Mouse (Mus musculus) thymus, postnatal 0 days (tissue): Measurements from ENCODE around the gene Ston1. TPM values are rescaled to one million over a fixed set of nuclear protein-coding genes. Genes with fewer than 3 reads are reported as not detected.

Experiments used
- DNase-seq: peaks from one replicate; pipeline ENCODE4 v3.0.0-alpha.2; 2015; ENCODE audit warnings: low spot score
- polyA plus RNA-seq: library from polyadenylated mRNA; unstranded; fragments of >200 nt; fragmentation: Nextera tagmentation; extraction: Ambion mirVana; gene quantifications from 2 replicates; pipeline ENCODE4 v1.2.1, GENCODE M21; 2015

The Ston1 gene
- polyA plus RNA-seq, 1 experiment from 2014 or later = 3.8 TPM

DNA sequence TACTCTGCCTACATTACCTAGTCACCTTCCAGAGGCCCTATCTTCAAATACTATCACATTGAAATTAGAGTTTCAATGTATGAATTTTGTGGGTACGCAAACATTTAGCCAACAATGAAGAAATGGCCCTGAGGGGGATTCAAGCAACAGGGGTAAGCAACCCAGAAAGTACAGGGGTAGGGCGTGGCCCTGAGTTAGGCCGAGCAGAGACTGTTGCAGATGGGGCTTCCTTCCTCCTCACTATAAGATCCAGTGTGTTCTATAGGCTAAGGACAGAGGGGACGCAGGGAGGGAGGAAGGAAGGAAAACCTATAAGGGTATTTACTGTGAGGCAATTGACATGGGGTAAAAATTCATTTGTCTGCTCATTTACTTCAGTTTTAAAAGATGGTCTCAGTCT lies 26.9 kb downstream of the Ston1 start:
- no peak for DNase-seq

DNA sequence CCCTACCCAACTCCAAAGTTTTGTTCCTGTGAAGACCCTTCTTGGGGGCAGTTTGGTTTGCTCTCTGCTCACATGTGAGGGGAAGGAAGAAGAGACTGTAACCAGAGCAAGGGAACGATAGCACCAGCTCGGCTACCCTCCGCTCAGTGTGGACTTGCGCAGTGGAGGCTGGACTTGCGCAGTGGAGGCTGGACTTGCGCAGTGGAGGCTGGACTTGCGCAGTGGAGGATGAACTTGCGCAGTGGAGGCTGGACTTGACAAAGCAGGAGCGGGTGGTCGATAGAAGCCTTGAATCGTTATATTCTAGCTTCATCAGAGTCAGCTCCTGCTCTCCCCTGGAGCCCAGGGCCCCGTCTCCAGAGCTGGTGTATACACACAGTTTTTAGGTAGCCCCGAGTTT lies 27.9 kb downstream of the Ston1 start:
- DNase-seq = no peak

DNA sequence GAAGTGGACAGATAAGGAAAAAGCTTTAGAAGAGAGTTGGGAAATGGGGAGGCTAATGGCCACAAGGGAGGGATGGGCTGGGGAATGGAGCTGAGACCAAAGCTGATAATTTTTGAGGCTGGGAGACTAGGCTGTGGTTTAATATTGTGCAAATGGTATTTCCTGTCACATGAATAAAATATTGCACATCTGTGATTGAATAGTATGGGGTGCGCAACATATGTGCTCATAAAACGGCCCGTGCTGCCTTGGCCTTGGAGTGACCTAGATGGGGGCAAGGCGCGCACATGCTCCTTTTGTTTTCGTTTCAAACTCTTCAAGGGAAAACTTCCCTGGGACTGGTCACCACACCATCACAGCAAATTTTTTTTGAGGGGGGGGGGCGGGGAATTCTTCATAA lies 28.4 kb downstream of the Ston1 start:
- DNase-seq = no peak

DNA sequence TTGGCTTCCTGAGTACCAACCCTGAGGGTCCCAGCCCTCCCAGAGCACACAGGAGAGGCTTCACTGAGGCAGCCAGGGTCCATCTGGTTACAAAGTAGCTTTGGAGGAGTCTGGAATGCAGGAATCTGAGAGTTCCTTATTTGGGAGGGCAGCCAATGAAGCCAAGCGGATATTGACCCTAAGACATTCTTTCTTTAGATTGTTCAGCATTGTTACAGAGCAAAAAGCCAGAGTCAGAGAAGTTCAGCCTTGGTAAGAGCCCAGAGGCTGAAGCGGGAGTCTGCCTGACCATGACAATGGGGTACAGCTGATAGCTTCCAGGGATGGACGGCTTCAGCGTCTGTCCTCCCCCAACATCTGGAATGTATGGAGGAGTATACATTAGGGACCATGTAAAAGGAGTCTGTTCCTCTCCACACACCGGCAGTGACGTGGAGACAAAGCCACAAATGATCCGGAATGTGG lies 28.9 kb downstream of the Ston1 start:
- no peak for DNase-seq

DNA sequence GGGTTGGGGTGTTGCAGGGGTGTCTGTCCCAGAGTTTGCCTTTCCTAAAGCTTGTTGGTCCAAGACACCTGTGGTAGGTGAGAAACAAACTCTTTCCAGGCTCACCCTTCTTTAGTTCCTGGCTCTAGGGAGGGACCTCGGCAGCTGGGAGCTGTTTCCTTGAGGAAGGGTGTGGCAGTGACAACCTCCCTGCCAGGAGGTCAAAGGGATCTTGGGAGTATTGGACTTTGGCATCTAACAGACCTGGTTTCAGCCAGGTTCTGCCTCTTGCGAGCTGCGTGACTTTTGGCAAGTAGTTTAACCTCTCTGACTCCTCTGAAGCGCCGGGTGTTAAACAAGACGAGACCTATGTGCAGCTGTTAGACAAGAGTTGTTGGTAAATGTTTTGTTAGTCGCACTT lies 29.7 kb downstream of the Ston1 start:
- DNase-seq = no peak

DNA sequence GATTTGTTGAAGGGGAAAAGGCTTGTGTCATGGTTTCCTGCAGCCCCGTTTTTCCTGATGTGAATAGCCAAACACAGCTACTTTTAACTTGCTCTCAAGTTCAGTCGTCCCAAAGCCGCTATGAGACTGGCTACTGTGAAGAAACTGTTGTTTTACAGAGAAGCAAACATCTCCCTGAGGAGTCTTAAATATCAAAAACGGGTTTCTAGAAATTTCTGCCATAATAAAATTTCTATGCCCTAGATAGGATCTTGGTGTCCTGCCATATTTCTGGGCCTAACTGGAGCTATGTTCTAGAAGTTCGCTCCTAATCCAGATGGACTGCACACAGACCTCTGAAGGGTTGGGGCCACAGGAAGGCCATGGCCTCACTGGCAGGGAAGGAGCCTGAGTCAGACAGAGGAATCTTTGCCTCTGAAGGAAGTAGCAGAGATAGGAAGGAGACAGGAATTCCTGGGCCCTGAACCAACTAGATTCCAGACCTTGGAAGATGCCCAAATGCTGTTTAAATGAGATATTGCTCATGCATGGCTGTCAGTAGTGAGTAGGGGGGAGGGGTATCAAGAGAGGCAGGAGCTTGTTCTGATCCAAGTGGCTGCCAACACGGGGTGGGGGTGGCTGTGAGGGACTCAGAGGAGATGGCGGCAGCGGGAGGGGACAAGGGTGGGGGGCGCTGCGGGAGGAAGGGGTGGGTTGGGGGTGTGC lies 31.3 kb downstream of the Ston1 start:
- no peak for DNase-seq

DNA sequence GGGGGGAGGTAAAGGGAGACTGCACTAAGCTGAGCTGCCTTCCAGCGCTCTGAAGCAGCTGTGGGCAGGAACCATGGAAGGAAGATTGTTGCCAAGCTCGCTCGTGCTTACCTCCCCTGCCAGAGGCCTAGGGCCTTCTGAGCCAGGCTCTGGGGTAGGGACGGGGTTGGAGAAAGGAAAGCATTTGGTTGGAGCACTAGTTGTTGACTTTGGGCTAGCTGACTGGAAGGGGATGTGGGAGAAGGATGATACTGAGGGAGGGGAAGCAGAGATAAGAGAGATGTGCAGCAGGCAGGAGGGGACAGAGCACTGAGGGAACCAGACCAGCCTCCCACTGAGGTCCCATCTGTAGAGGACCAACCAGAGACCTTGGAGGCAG lies 31.9 kb downstream of the Ston1 start:
- no peak for DNase-seq

DNA sequence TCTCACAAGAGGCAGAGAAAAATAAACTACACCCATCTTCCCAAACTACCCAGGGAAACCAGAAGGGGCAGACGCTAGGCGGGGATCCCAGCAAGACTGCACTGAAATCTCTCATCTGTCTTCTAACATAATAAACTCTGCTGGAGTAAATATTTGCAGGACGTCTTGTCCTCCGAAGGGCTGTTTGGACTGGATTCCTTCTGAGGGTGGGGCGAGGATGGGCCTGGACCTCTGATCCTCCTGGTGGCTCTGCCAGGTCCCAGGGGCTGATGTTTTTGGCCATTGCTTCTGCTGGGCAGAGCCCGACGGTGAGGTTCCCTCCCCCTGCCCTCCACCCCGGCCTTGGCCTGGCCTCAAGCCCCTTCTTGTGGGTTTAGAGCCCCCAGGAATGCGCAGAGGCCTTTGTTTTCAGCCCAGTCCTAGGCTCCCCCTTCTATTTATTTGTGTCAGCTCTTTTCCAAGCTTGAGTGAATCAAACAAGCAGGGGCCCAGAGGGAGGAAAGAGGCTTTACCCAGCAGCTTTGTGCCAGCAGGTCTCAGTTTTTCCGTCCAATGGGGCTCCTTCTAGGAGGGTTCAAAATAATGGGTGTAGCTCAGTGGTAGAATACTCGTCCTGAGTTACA lies 32.6 kb downstream of the Ston1 start:
- no peak for DNase-seq

DNA sequence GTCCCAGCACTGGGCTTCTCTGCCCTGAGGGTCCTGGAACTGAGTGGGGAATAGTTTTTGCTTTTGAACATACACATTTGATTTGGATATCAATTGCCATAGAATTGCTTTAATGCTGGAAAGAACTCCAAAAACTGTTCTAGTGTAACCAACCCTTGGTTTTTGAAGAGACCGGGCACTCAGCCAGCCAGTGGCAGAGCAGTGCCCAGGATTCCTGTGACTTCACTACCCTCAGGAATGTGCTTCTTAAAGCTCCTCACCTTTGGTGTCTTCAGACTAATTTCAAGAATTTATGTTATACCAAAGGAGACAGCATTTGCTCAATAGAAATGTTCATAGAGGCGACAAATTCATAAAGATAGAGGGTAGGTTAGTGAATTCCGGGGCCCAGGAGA lies 33.1 kb downstream of the Ston1 start:
- no peak for DNase-seq

DNA sequence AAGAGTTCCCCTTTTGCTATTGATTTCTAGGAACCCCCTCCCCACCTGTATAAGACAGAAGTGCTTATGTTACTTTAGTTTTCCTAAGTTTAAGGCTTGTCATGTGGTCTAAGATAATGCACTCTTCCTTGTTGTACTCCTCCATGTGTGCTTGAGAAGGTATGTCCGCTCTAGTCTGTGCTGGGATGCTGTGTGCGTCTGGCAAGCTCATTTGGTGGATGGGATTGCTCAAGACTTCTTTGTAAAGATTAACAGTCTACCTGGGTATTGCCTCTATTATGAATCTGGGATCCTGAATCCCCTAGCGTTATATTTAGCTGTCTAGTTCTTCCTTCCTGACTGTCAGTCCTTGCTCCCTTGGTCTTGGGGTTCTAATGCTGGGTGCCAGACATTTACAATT lies 35.1 kb downstream of the Ston1 start:
- DNase-seq = no peak

DNA sequence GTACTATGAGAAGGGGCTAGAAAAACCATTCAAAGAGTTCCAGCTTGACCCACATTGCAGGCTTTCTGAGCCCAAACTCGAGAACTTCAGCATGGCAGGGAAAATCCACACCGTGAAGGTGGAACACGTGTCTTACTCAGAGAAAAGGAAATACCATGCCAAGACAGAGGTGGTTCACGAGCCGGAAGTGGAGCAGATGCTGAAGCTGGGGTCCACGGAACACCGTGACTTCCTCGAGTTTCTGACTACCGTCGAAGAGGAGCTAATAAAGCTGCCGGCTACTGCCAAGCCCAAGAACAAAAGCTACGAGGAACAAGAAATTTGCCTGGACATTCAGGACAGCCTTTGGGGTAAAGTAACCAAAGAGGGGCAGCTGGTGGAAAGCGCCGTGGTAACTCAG lies 38.6 kb downstream of the Ston1 start:
- DNase-seq = no peak

DNA sequence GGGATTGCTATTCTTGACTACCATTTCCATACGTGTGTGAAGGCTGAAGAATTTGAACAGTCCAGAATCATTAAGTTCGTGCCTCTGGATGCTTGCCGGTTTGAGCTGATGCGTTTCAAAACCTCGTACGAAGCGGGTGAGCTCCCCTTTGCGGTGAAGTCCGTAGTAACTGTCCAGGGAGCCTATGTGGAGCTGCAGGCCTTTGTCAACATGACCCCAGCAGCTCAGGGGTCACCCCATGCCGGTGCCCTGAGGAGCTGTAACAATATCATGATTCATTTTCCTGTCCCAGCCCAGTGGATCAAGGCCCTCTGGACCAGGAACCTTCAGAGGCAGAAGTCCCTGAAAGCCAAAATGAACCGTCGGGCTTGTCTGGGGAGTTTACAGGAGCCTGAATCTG lies 39.1 kb downstream of the Ston1 start:
- no peak for DNase-seq

DNA sequence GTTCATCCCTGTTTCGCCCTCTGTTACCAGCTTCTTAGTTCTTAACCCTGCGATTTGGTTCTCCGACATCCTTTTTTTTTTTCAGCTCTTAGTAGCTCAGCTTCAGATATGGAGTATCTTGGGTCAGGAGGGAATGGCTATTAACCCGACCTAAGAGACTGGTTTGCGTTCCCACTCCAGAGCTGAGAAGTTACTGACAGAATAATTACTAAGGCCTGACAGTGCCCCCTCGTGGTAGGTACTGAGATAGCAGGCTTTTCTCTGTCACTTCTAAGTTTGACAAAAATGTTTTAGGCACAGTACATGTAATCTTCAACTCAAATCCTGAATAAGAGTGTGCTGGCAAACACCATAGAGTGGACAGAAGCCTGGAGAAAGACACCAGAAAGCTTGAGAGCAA lies 43.5 kb downstream of the Ston1 start:
- DNase-seq = peak; percentile 80

DNA sequence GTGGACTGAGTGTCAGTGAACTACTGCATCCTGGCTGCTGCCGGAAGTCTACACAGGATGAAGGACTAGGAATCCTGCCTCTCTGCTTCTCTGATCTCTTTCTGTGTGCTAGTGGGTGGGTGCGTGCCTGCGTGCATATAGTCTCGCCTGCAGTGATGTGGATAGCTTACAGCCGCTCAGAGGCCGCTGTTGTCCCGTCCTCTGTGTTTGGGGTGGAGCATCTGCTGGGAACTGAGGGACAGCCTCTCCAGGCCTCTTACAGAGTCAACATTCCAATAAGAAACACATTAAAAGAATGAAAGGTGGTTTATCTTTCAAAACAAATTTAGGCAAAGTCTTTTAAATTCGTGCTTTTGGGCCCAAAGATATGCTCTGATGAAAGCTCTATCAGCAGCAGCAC lies 44.4 kb downstream of the Ston1 start:
- no peak for DNase-seq

DNA sequence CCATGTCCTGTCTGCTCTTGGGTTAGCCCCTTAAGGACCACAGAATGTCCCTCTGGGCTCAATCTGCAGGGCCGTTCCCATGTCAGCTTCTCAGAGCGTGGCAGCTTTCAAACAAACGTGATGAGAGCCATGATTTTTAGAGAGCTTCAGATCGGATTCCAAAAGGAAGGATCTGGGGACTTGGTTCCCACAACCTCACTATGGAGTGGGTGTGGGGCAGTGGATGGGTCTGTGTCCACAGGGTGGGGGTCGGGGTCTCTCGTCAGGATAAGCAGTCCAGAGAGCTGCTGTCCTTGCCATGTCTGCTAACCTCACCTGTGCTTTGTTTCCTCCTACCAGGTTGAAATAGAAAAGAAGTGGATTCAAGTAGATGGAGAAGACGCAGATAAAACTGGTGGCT lies 47.4 kb downstream of the Ston1 start:
- no peak for DNase-seq

DNA sequence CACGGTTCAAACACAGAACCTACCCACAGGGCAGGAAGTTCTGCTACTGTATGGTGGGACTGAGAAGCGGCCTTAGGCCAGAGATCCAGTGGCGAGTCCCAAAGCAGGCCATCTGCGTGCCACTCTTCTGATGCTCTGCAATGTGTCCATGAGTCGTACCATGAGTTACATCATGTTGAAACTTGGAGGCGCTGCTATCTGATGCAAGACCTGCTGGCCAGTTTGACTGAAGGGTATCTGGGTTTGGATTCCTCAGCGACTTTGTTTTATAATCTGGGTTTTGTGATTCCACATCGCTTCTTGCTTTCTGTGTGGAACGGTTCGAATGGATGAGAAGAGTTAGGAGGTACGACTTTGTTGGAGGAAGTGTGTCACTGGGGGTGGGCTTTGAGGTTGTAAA lies 47.8 kb downstream of the Ston1 start:
- no peak for DNase-seq

DNA sequence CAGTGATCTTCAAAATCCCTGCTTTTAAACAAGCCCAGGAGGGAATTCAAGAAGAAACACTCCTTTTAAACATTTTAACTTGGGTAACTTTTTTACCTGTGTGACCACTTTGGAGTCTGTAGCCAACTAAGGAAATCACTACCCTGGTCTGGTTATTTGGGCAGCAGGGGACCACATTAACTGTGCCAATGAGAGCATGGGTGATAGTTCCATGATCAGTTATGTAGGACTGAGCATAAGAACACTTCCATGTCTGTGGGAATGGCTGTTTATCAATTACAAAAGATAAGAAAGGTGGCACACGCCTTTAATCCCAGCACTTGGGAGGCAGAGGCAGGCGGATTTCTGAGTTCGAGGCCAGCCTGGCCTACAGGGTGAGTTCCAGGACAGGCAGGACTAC lies 49.7 kb downstream of the Ston1 start:
- no peak for DNase-seq

DNA sequence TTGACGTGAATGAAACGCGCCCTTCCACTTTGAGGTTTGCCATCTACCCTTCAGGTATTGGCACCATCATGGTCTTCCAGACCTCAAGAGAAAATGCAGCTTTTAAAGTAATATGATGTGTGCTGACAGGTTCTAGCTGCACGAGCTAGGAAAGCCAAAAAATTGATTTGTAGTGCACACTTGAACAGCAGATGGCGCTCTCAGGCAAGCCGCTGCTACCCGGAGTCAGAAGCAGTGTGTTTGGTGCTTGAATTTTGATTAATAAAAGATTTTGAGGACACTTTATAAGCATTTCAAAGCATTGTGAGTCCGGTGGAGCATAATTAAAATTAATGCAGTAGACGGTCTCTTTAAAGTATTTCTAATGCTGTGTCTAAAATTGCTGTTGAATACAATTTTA lies 54.5 kb downstream of the Ston1 start:
- peak; percentile 70 for DNase-seq

DNA sequence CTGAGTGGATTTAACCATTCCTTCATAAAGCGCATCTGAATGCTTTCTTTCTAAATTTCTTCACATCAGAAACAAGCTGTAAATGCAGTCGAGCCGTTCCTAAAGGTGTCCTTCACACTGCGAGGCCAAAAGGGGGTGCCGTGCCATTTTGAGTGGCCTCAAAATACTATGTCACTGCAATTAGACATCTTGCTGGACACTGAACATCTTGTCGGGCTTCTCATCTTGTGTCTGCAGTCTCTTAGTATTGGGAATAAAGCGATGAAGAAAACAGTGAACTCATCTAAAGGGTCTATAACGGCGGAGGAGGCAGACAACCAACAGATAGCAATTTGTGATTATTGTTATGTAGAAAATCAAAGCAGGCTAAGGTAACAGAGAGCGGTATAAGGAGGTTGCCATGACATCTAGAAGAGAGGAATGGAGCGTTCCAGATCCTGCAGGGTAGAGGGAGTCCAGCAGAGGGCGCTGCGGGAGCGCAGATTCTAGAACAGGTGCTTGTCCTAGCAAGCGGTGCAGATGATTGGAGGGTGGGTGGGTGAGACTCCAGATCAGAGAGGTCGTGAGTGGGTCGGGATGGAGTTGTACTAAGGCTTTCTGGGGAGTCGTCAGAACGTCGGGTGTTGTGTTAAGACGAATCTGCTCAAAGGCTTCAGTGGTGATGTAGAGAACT lies 55.4 kb downstream of the Ston1 start:
- peak; percentile 83 for DNase-seq

DNA sequence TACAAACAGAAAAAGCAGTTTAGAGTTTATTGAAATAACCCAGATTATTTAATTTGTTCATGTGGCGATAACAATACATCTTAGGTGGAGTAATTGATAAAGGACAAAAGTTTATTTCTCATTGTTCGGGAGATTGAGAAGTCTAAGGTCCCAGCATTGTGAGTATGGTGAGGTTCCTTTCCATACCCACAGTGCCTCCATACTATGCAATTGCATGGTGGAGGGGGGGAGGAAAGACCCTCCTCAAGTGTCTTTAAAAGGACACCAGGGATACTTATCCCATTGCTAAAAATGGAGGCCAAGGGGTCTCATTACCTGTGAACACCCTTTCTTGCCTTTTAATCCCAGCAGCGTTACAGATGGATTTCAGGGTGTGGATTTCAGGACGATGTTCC lies 55.9 kb downstream of the Ston1 start:
- DNase-seq = no peak

DNA sequence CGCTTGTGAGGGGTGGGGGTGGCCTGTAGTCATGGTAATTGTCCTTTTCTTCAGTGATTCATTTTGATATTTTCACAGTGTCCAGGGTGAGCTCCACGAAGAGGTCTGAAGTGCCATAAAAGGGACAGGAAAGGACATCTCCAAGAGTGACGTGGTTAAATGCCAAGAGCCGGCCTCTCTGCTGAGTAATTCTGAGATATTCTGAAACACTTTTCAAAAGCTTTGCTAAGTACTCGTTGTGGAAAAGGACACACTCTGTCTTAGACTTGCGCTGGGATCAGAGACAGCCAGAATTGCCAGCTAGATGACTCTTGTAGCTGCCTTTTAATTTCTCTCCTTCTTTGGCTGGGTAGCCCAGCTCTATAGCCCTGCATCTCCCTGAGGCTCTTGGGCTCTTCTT lies 61.0 kb downstream of the Ston1 start:
- DNase-seq = no peak

DNA sequence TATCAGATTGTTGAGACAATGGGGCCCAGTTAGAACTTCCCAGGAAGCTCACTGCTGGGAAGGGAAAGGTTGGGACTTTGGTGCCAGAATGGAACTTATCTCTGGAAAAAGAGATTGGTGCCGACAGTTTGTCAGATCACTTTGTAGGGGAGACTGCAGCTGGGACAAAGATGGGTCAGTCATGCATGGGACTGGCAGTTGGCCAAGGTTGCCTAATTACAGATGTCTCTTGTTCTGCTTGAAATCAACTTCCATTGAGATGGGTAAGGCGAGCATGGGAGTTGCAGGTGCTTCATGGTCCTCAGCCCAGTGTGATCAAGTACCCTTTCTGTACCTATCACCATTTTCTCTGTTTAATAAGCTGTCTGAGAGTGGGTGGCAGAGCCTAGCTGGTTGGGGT lies 68.6 kb downstream of the Ston1 start:
- DNase-seq = no peak

DNA sequence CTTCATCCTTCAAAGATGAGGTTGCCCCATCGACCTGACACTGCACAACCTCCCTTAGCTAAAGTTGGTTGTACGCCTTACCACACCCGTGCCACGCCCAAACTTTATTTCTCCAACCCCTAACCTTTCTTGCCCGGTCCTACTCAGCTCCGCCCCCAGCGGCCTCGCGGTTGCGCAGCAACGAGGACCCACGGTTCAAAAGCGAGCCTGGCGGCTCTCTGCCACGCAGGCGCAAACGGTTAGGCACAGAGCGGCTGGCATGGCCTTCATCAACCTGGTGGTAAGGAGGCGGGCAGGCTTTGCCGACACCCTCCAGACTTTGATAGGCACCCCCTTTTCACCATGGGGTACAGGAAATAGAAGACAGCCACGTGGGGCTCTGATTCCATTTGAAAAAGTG lies 71.0 kb downstream of the Ston1 start, which contains the start of gene Gtf2a1l:
TSS of gene Gtf2a1l (plus strand) at position 209 of the 400 bp plus-strand sequence.
- DNase-seq = peak; percentile 61
